Mouse (Mus musculus) kidney, embryonic 15.5 days (tissue): ENCODE data around the gene Pitpnm2. TPM values are rescaled to one million over a fixed set of nuclear protein-coding genes. Genes with fewer than 3 reads are reported as not detected.
A peak's percentile ranks its signal among the peaks of the same experiment; 100 is the strongest.

ENCODE experiments used
- ATAC-seq: fragments of 200-750 bp; cut with Nextera tagmentation; replicated peaks from 2 replicates; pipeline ENCODE4 v1.8.0; 2017; ENCODE audit warnings: moderate TSS enrichment; ENCODE audit not compliant: low FRiP score
- H3K27ac ChIP-seq: fragments of 300-500 bp; sonication (generic); 2 replicates; pipeline ENCODE4 v1.5.1; 2015; ENCODE audit warnings: mild to moderate bottlenecking, inconsistent platforms
- H3K27me3 ChIP-seq: fragments of 300-500 bp; sonication (generic); 2 replicates; pipeline ENCODE4 v1.6.1; 2015; ENCODE audit warnings: inconsistent platforms
- H3K36me3 ChIP-seq: fragments of 300-500 bp; sonication (generic); 2 replicates; pipeline ENCODE4 v1.6.1; 2015; ENCODE audit warnings: inconsistent platforms
- H3K4me1 ChIP-seq: fragments of 300-500 bp; sonication (generic); 2 replicates; pipeline ENCODE4 v1.6.1; 2015; ENCODE audit warnings: inconsistent platforms
- H3K4me2 ChIP-seq: fragments of 300-500 bp; sonication (generic); 2 replicates; pipeline ENCODE4 v1.6.1; 2015; ENCODE audit warnings: moderate library complexity, mild to moderate bottlenecking, inconsistent platforms
- H3K4me3 ChIP-seq: fragments of 300-500 bp; sonication (generic); replicated peaks from 2 replicates; pipeline ENCODE4 v1.5.1; 2015; ENCODE audit warnings: mild to moderate bottlenecking, inconsistent platforms
- H3K9ac ChIP-seq: fragments of 300-500 bp; sonication (generic); 2 replicates; pipeline ENCODE4 v1.6.1; 2015; ENCODE audit warnings: mild to moderate bottlenecking, inconsistent platforms
- H3K9me3 ChIP-seq: fragments of 300-500 bp; sonication (generic); replicated peaks from 2 replicates; pipeline ENCODE4 v1.6.1; 2016; ENCODE audit warnings: inconsistent platforms
- WGBS: fragments of 180-500 bp; shearing (Covaris S2); methylation state at CpG from one replicate; pipeline ENCODE4 v1.1.7; 2015; ENCODE audit warnings: mixed read lengths; 5-methylcytosine and 5-hydroxymethylcytosine counted together
- polyA plus RNA-seq: library from polyadenylated mRNA; unstranded; fragments of >200 nt; fragmentation: Nextera tagmentation; extraction: Ambion mirVana; gene quantifications from 2 replicates; pipeline ENCODE4 v1.2.1, GENCODE M21; 2015

The Pitpnm2 gene
- polyA plus RNA-seq, 1 experiment from 2014 or later, result 3.6 TPM

DNA sequence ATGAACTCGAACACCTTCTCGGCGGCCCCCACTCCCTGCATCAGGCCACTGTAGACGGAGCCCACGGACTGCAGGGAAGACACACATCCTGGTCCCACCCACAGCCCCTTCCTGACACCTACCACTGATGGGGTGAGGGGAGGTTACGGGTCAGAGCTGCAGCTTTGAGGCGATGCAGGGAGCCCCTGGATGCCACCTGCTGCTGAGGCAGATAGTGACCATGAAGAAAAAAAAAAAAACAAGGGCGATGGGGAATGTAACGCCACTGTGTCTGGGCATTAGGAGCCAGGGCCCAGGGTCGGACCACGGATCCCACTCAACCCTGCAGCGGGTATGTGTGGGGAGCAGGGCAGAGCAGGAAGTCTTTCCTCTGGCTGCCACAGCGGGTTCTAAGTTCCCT, 172.3 kb downstream of the Pitpnm2 start:
- Histone ChIP-seq H3K4me3 (no peak overlapping the region), H3K27me3 (no peaks in the 10 kb centered on the region), H3K36me3 (no peaks in the 10 kb centered on the region), H3K9ac (no peak overlapping the region), H3K4me2 (no peak overlapping the region), H3K9me3 (no peaks in the 10 kb centered on the region), H3K27ac (no peak overlapping the region), H3K4me1 (peaks cover 41% of the 10 kb centered on the region)
- WGBS, result 79% methylated on average over 13 of the region's 13 CpGs
- no peak for ATAC-seq

DNA sequence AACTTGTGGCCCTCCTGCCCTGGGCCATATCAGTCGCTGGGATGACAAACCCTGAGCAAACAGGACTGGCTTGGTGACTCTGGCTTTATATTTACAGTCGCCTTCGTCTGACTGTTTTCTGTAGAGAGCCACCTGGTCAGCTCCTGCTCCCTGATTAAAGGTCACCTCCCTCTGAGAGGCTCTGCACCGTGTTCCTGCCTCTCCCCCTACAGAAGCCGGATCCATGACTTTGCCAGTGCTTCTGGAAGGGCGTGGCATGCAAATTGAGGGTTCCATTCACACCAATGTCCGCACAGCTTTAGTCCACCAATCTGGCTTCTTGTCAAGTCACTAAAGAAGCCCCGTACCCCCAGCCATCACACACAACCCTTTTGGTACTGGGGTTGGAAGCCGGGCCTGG, 173.0 kb downstream of the Pitpnm2 start:
- Histone ChIP-seq H3K4me1 (peaks cover 45% of the 10 kb centered on the region), H3K4me3 (no peak overlapping the region), H3K27ac (peak overlapping the region; percentile 10; the same call in 1 of the 2 replicates), H3K36me3 (no peaks in the 10 kb centered on the region), H3K9me3 (no peaks in the 10 kb centered on the region), H3K27me3 (no peaks in the 10 kb centered on the region), H3K4me2 (no peak overlapping the region), H3K9ac (no peak overlapping the region)
- 50% methylated on average over 9 of the region's 9 CpGs for WGBS
- ATAC-seq, result no peak

DNA sequence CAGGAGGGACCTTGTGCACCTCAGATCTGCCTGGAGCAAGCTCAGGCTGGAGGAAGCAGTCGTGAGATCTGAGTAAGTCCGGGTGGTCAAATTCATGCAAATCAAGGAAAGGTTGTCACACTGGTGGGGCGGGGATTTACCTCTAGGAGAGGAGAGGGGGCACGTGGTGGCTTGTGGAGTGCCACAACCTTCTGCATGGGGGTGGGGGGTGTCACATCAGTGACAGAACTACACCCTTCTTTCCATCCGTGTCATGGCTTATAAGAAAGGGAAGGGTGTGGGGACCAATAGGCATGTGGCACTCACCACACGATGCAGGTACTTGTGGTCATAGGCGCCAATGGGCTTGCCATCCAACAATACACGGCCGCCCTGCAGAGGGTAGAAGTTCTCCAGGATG, 173.8 kb downstream of the Pitpnm2 start:
- ATAC-seq, result no peak
- WGBS, result 66% methylated on average over 9 of the region's 9 CpGs

DNA sequence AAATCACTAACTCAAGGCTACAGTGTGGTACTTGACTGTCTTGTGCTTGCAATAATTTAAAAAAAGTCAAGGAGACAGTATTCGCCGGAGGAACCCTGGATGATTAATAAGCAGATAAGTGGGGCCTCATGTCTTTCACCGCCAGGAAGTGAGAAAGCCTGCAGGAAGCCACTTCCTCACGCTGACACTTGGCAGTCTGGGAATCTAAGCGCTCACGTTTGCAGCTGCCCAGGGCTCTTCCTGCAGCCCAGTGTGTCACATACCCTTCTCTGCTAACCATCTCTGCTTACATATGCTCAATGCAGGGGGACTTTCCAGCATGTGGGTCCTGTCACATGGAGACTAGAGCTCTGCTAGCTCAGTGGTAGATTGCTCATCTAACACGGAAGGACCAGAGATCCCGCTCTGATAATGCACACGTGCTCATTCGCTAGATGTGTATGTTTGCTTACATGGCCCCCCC, 174.7 kb downstream of the Pitpnm2 start:
- 0 out of 2 replicates have a peak, but pooled peaks have one; percentile 1 for ATAC-seq
- H3K9ac ChIP-seq, result no peak overlapping the region
- 39% methylated on average over 10 of the region's 10 CpGs for WGBS
- H3K4me3 ChIP-seq, result no peak overlapping the region
- peaks cover 54% of the 10 kb centered on the region for H3K4me1 ChIP-seq
- H3K27ac ChIP-seq, result peak overlapping the region; percentile 22; the same call in 1 of the 2 replicates
- H3K9me3 ChIP-seq, result no peaks in the 10 kb centered on the region
- H3K27me3 ChIP-seq, result no peaks in the 10 kb centered on the region
- no peaks in the 10 kb centered on the region for H3K36me3 ChIP-seq
- H3K4me2 ChIP-seq, result no peak overlapping the region

More for the DNA sequence above, 173.8 kb downstream of the Pitpnm2 start:
- H3K27me3 ChIP-seq, result no peaks in the 10 kb centered on the region
- no peak overlapping the region for H3K4me2 ChIP-seq
- peaks cover 52% of the 10 kb centered on the region for H3K4me1 ChIP-seq
- H3K4me3 ChIP-seq, result no peak overlapping the region
- H3K9ac ChIP-seq, result no peak overlapping the region
- peak overlapping the region; percentile 37; the same call in 1 of the 2 replicates for H3K27ac ChIP-seq
- no peaks in the 10 kb centered on the region for H3K36me3 ChIP-seq
- no peaks in the 10 kb centered on the region for H3K9me3 ChIP-seq

DNA sequence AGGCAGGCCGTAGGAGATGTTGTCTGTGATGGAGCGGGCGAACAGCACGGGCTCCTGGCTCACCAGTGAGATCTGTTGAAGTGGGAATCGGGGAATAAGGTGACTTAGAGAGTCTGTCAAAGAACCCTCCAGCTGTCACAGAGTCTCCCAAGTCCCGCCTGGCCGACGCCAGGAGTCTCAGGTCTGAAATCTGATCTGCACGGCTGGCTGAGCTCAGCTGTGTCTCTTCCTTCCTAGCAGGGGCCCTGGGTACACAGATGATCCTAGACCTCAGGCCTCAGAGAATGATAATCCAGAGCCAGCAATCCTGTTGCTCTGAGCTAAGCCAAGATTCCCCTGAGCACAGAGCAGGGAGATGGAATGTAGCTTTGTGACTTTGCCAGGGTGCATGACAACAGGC, 175.9 kb downstream of the Pitpnm2 start:
- H3K27ac ChIP-seq, result peak overlapping the region; percentile 68; the same call in 1 of the 2 replicates

DNA sequence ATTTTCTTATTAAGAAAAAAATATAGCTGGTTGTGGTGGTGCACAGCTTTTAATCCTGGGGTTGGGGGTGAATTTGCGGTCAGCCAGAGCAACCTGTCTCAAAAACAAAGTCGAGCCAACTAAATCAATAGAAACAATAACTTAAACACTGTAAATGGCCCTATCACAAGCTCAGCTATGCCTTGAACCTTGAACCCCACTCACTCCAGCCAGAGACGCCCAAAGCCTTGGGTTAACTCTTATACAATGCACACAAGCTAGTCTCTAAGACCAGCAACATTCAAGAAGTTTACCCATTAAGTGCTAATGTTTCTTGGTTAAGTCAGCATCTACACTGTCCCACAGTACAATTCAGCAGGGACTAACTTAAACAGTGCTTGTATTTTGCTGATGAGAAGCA, 179.9 kb downstream of the Pitpnm2 start:
- 72% methylated on average over 3 of the region's 3 CpGs for WGBS
- Histone ChIP-seq H3K4me2 (no peak overlapping the region), H3K4me3 (no peak overlapping the region), H3K4me1 (peaks cover 27% of the 10 kb centered on the region), H3K9me3 (no peaks in the 10 kb centered on the region), H3K27me3 (no peaks in the 10 kb centered on the region), H3K9ac (no peak overlapping the region), H3K36me3 (no peaks in the 10 kb centered on the region), H3K27ac (no peak overlapping the region)
- no peak for ATAC-seq

More for the DNA sequence above, 175.9 kb downstream of the Pitpnm2 start:
- Histone ChIP-seq H3K4me1 (peaks cover 54% of the 10 kb centered on the region), H3K9ac (no peak overlapping the region), H3K27me3 (no peaks in the 10 kb centered on the region), H3K4me3 (no peak overlapping the region), H3K4me2 (no peak overlapping the region), H3K36me3 (no peaks in the 10 kb centered on the region), H3K9me3 (no peaks in the 10 kb centered on the region)
- ATAC-seq, result peak; percentile 67
- 33% methylated on average over 9 of the region's 9 CpGs for WGBS

Other genes starting within 250 kb of the Pitpnm2 start
- gene Vps37b, start 217.5 kb downstream of the Pitpnm2 start, polyA plus RNA-seq, result 33.8 and 35.3 TPM in 2 replicates
- 1.5 and 1.7 TPM in 2 replicates for gene Abcb9, start 154.0 kb downstream of the Pitpnm2 start, polyA plus RNA-seq
- gene Ogfod2, start 137.5 kb downstream of the Pitpnm2 start, polyA plus RNA-seq, result 22.5 and 24.7 TPM in 2 replicates
- 101 and 108 TPM in 2 replicates for gene Arl6ip4, start 133.7 kb downstream of the Pitpnm2 start, polyA plus RNA-seq
- 13.4 TPM in 2 replicates for gene Mphosph9, start 78.2 kb upstream of the Pitpnm2 start, polyA plus RNA-seq
- gene 2810006K23Rik, start 78.3 kb upstream of the Pitpnm2 start, polyA plus RNA-seq, result 20.0 and 21.7 TPM in 2 replicates
- 39.0 and 44.9 TPM in 2 replicates for gene Cdk2ap1, start 113.3 kb upstream of the Pitpnm2 start, polyA plus RNA-seq
- 90.0 and 96.2 TPM in 2 replicates for gene Sbno1, start 176.2 kb upstream of the Pitpnm2 start, polyA plus RNA-seq
- gene Kmt5a, start 190.2 kb upstream of the Pitpnm2 start, polyA plus RNA-seq, result 45.5 and 49.9 TPM in 2 replicates
- 29.6 and 32.8 TPM in 2 replicates for gene Rilpl2, start 228.6 kb upstream of the Pitpnm2 start, polyA plus RNA-seq
- 26.7 and 27.4 TPM in 2 replicates for gene Snrnp35, start 233.4 kb upstream of the Pitpnm2 start, polyA plus RNA-seq